Mouse (Mus musculus): ENCODE results near the gene Atg5. TPM values are rescaled to one million over a fixed set of nuclear protein-coding genes. Genes with fewer than 3 reads are reported as not detected.

Gene Atg5
- polyA plus RNA-seq, 1 experiment = 18.2 TPM

DNA sequence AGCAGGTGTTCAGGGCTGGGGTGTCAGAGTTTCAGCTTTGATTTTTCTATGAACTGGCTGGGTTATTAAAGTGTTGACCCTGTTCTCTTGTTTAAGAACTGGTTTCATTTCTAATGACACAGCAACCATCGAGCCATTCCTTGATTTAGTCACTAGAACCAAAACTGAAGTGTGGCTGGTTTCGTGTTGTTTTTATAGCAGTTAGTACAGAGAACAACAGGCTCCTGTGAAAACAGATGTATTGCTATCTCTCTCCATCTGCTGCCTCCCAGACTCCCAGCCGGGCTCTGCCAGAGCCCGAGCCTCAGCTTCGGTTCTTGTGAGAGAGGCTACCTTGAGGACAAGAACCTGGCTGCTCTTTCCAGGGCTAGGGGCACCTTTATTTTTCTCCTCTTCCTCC, 109.7 kb downstream of the Atg5 start:
- Histone ChIP-seq H3K27ac (ENCODE audit: insufficient read depth, low read length) (no peak overlapping the region), H3K4me3 (ENCODE audit: insufficient read depth, low read length) (no peak overlapping the region), H3K4me1 (ENCODE audit: control insufficient read depth, insufficient read depth, low read length) (no peaks in the 10 kb centered on the region; the same call in 1 of the 2 replicates)
- TF ChIP-seq CTCF (IDR thresholded peaks at IDR 0.05; ENCODE audit: extremely low read depth, insufficient read depth, low read length) (no peak), POLR2A (IDR thresholded peaks at IDR 0.05; ENCODE audit: extremely low read depth, insufficient read depth, low read length) (no peak)

DNA sequence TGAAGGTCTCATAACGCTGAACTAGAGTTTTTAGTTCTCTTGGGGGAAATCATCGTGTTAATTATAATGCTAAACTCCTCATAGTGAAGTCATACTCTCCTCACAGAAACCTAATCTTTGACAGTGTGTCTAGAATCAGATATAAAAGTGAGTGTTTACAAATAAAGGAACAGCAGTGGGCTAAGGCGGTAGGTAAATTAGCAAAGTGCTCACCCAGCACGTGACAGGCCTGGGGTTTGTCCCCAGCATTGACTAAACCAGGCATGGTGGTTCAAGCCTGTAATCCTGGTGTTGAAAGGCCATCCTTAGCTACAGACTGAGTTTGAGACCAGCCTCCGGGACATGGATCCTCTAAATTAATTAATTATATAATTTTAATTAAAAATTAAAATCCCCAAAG, 110.2 kb downstream of the Atg5 start:
- Histone ChIP-seq H3K4me3 (ENCODE audit: insufficient read depth, low read length) (no peak overlapping the region), H3K27ac (ENCODE audit: insufficient read depth, low read length) (no peak overlapping the region), H3K4me1 (ENCODE audit: control insufficient read depth, insufficient read depth, low read length) (no peaks in the 10 kb centered on the region; the same call in 1 of the 2 replicates)
- TF ChIP-seq CTCF (IDR thresholded peaks at IDR 0.05; ENCODE audit: extremely low read depth, insufficient read depth, low read length) (no peak), POLR2A (IDR thresholded peaks at IDR 0.05; ENCODE audit: extremely low read depth, insufficient read depth, low read length) (no peak)

DNA sequence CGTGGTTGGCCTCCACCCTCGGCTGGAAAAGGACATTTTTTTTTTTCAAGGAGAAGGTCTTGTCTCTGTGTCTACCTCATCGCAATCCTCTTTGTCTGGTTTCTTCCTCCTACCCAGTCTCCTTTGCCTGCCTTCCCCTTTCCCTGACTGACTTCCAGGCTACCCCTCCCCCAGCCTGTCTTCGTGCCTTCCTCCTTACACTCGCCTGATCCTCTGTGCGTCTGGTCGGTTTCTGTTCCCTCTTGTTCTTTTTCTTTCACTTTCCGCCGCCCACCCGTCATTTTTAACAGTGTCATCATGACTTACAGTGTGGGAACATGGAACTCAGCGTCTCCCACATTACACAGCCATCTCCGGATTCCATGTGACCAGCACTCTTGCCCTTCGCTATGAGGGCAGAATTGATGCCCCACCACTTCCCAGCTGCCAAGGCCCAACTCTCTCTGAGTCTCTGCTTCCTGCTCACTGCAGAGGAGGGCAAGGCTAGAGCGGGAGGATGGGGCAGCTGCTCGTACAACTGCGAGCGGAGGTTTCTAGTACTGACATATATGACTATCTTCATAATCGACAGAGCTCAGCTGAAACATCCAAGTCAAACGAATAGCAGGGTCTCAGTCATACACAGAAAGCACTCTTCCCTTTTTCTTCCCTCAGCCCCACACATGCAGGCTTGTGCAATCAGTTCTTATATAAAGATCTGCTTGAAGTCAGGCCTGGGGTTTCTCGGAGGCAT, 112.5 kb downstream of the Atg5 start:
- 0 out of 2 replicates have a peak overlapping the region, but pooled peaks have one; percentile 20 for H3K27ac ChIP-seq (ENCODE audit: insufficient read depth, low read length)

DNA sequence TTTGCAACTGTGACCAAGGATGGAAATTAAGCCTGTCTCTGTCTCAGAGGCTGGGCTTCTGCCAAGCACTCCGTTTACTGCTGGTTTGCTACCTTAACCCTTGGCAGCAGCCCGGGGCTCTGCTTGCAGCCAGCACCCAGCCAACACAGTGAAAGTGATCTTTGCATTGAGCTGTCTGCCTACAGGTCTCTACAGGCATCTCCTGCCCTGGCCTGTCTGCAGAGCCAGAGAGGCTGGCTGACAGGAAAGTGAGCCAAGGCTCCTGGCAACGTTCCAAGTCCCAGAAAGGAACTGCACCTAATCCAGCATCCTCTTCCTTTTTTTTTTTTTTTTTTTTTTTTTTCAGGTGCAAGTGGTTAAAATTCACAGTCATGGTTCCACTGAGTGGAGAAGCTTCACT, 113.2 kb downstream of the Atg5 start:
- Histone ChIP-seq H3K27ac (ENCODE audit: insufficient read depth, low read length) (no peak overlapping the region), H3K4me1 (ENCODE audit: control insufficient read depth, insufficient read depth, low read length) (no peaks in the 10 kb centered on the region; the same call in 1 of the 2 replicates), H3K4me3 (ENCODE audit: insufficient read depth, low read length) (no peak overlapping the region)
- no peak for TF ChIP-seq POLR2A (IDR thresholded peaks at IDR 0.05; ENCODE audit: extremely low read depth, insufficient read depth, low read length)
- TF ChIP-seq CTCF (IDR thresholded peaks at IDR 0.05; ENCODE audit: extremely low read depth, insufficient read depth, low read length) = no peak

More for the DNA sequence above, 112.5 kb downstream of the Atg5 start:
- no peak for TF ChIP-seq CTCF (IDR thresholded peaks at IDR 0.05; ENCODE audit: extremely low read depth, insufficient read depth, low read length)
- TF ChIP-seq POLR2A (IDR thresholded peaks at IDR 0.05; ENCODE audit: extremely low read depth, insufficient read depth, low read length) = no peak
- Histone ChIP-seq H3K4me1 (ENCODE audit: control insufficient read depth, insufficient read depth, low read length) (no peaks in the 10 kb centered on the region; the same call in 1 of the 2 replicates), H3K4me3 (ENCODE audit: insufficient read depth, low read length) (no peak overlapping the region)

DNA sequence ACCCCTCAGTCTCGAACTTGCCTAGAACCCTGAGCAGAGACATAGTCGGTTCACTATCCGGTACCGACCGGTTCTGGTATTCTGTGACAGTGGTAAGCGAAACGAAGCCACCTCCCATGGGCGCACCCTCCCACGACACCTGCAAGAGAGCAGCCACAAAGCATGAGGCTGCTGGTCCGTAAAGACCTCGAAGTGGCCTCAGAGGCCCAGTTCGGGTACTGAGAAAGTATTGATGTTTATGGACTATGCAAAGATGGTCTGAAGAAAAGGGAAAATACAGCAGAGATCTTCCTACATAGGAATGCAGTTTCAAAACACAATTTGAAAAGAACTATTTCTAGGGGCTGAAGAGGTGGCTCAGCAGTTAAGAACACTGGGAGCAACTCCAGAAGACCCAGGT, 113.8 kb downstream of the Atg5 start:
- Histone ChIP-seq H3K4me1 (ENCODE audit: control insufficient read depth, insufficient read depth, low read length) (no peaks in the 10 kb centered on the region; the same call in 1 of the 2 replicates), H3K4me3 (ENCODE audit: insufficient read depth, low read length) (no peak overlapping the region), H3K27ac (ENCODE audit: insufficient read depth, low read length) (no peak overlapping the region)
- TF ChIP-seq CTCF (IDR thresholded peaks at IDR 0.05; ENCODE audit: extremely low read depth, insufficient read depth, low read length) (no peak), POLR2A (IDR thresholded peaks at IDR 0.05; ENCODE audit: extremely low read depth, insufficient read depth, low read length) (no peak)

DNA sequence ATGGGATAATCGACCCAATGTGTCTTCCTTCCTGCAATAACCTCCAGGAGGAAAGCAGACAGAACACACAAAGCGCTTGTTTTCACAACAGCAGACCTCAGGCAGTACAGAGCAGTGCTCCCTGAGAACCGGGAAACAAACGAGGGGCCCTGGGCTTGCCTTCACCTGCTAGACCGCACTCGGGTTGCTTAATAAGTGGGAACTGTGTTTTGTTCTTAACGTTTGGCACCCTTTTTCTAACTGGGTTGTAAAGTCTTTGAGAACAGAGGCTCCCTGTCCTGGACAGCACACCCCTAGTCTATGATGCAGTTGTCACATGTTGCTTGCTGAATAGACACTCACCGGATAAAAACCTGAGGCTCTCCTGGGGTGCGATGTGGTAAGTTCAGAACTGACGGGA, 115.1 kb downstream of the Atg5 start:
- TF ChIP-seq POLR2A (IDR thresholded peaks at IDR 0.05; ENCODE audit: extremely low read depth, insufficient read depth, low read length) = no peak
- TF ChIP-seq CTCF (IDR thresholded peaks at IDR 0.05; ENCODE audit: extremely low read depth, insufficient read depth, low read length) = no peak
- H3K4me1 ChIP-seq (ENCODE audit: control insufficient read depth, insufficient read depth, low read length) = no peaks in the 10 kb centered on the region; the same call in 1 of the 2 replicates
- H3K4me3 ChIP-seq (ENCODE audit: insufficient read depth, low read length) = no peak overlapping the region
- H3K27ac ChIP-seq (ENCODE audit: insufficient read depth, low read length) = no peak overlapping the region

DNA sequence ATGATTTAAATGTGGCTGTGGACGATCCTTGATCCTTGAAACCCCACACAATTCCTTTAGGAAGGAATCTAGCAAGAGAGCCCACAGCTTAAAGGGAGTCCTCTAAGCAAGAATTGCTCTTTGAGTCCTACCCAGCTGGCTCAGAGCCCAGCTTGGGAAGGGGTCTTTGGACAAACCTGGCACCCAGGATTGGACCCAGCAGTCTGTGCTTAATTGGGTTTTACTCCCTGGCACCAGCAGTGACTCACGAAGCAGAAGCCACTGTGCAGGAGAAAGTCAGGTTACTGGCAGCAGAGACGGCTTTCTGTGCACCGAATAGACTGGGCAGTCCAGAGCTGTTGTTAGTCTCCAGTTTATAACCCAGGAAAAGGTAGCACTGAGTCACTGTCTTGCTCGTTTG, 117.1 kb downstream of the Atg5 start:
- Histone ChIP-seq H3K4me3 (ENCODE audit: insufficient read depth, low read length) (no peak overlapping the region), H3K27ac (ENCODE audit: insufficient read depth, low read length) (no peak overlapping the region), H3K4me1 (ENCODE audit: control insufficient read depth, insufficient read depth, low read length) (no peaks in the 10 kb centered on the region)
- TF ChIP-seq CTCF (IDR thresholded peaks at IDR 0.05; ENCODE audit: extremely low read depth, insufficient read depth, low read length) (no peak), POLR2A (IDR thresholded peaks at IDR 0.05; ENCODE audit: extremely low read depth, insufficient read depth, low read length) (no peak)

DNA sequence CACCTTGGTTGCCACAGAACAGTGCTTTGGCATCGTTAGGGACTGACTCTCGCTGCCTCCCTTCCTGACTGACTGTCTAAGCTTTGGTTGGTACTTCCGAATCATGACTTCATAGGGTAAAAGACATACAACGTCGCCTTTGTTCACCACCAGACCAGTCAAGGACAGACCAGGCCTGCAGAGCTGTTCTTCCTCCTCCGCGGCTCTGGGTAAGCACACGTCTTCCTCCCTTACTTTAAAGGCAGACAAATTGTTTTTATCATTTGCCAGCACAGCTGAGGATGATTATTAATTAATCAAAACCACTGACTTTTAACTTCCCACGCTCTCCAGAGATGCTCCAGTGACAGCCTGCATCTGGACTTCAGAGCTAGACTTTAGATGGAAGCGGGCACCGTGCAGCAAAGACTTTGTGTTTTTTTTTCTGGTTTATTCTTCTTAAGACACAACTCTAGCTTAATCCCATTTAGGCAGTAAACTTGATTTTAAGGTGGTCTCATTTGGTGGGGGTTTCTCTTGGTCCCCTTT, 120.6 kb downstream of the Atg5 start:
- Histone ChIP-seq H3K4me3 (ENCODE audit: insufficient read depth, low read length) (no peak overlapping the region), H3K27ac (ENCODE audit: insufficient read depth, low read length) (no peak overlapping the region), H3K4me1 (ENCODE audit: control insufficient read depth, insufficient read depth, low read length) (no peaks in the 10 kb centered on the region)
- TF ChIP-seq CTCF (IDR thresholded peaks at IDR 0.05; ENCODE audit: extremely low read depth, insufficient read depth, low read length) (no peak), POLR2A (IDR thresholded peaks at IDR 0.05; ENCODE audit: extremely low read depth, insufficient read depth, low read length) (no peak)

DNA sequence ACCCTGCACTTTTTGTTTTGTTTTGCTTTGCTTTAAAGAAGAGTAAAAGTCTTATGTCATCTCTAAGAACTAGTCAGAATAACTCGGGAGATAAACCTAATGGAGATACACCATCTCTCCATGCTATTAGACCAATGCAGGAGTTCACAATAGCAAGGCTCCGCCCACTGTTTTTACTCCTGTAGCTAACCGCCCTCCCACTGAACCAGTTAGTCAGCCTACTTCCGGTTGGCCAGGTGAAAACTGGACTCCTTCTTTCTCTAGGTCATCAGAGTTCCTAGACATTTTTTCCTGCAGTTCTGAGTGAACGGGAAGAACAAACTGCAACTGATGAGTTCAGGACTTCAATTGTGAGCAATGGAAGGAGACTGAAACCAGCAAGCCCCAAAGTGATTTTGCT, 122.1 kb downstream of the Atg5 start:
- H3K27ac ChIP-seq (ENCODE audit: insufficient read depth, low read length) = no peak overlapping the region
- H3K4me1 ChIP-seq (ENCODE audit: control insufficient read depth, insufficient read depth, low read length) = no peaks in the 10 kb centered on the region
- TF ChIP-seq POLR2A (IDR thresholded peaks at IDR 0.05; ENCODE audit: extremely low read depth, insufficient read depth, low read length) = no peak
- no peak for TF ChIP-seq CTCF (IDR thresholded peaks at IDR 0.05; ENCODE audit: extremely low read depth, insufficient read depth, low read length)
- no peak overlapping the region for H3K4me3 ChIP-seq (ENCODE audit: insufficient read depth, low read length)
